Mouse (Mus musculus) lung, postnatal 10 days (tissue): ENCODE data around the gene Gabrr3.

Experiments
- DNase-seq: peaks from one replicate; pipeline ENCODE4 v3.0.0; 2021

Gabrr3 gene

DNA sequence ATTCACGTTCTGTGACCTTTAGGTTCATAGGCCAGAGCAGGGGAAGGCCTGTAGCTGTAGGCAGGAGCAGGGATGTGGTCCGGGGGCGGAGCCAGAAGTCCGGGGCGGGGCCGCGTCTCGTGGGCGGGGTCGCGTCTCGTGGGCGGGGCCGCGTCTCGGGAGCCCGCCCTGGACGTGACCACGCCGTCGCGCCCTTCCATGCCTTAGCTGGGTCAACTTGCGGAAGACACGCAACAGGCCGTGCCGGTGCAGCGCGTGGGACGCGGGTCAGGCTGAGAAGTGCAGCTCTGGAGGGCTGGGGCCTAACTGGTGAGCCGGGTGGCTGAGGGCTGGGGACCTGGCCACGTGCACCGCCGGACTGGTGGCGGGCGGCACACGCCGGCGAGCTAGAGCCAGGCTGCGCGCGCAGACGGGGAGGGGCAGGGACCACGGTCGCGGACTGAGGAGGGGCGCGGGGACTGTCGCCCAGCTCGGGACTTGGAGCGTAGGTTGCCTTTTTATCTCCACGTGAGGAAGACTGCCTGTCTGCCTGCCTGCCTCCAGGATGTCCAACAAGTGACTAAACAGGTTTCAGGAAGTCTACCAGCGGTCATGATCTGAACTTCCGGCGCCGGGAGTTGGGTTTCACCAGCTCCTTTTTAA, 64.6 kb downstream of the Gabrr3 start, which contains the start of gene Riox2:
Riox2 (plus strand) TSS at position 139 of the 642 bp plus-strand sequence.
- DNase-seq: peak; percentile 85

DNA sequence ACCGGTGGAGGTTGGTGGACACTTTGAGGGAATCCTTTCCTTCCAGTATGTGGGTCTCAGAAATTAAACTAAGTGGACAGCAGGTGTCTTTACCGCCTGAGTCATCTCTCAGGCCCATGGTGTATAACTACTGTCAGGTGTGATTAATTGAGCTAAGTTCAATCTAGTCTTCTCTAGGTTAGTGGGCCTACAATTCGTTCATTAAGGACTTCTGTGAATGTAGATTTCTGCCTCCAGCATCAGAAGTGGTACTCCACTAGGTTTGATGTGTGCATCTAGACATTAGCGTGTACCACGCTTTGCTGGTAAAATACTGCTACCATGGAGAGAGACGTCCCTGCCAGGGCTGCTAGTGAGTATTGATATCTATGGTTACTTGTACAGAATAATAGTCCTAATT, 65.4 kb downstream of the Gabrr3 start:
- DNase-seq: no peak

DNA sequence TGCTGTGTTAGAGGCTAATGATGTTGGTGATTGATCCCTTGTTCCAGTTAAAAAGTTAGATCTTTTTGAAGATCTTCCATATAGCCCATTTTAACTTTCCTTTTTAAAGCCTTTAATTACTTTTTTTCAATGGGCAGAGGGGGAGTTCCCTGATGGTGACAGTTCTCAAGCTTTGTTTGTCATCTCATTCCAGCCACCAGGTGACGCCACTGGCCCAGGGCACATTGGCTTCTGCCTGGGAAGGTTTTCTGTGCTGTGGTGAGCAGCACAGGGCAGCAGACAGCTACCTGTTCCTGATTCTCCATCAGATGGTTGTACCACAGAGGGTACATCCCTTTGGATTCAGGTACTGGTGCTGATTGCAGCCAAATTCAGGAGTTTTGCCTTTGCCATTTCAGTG, 67.7 kb downstream of the Gabrr3 start:
- DNase-seq: peak; percentile 81

DNA sequence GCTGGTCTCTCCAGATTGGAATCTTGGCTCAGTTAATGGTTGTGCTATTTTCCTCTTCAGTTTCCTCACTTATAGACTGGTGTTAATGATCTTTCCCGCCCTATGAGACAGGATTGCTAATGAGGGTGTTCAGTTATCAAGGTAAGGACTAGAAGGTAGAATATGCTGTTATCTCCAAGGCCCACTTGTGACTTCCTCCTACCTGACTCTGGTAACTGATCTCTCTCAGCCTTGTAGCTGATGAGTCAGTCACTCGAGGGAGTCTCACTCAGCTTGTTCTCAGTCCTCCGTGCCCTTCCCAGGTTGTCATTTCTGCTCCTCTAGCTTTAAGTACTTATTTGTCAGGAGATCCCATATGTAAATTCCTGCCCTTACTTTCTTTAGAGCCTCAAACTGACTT, 70.8 kb downstream of the Gabrr3 start:
- DNase-seq: no peak

DNA sequence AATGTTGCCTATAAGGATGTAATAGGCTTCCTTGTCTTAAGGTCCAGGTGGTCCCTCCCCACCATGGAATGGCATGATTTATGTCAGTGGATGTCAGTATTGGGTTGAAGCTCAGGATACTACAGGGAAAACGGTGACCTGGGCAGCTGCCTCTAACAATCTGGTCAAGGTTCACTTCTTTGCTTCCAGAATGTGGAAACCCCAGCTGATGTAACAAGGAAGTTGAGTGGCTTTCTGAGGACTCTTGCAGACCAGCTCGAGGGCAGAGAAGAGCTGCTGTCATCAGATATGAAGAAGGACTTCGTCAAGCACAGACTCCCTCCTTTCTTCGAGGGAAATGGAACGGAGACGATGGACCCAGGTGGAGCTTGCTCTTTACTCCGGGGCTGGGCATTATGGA, 80.1 kb downstream of the Gabrr3 start:
- no peak for DNase-seq

DNA sequence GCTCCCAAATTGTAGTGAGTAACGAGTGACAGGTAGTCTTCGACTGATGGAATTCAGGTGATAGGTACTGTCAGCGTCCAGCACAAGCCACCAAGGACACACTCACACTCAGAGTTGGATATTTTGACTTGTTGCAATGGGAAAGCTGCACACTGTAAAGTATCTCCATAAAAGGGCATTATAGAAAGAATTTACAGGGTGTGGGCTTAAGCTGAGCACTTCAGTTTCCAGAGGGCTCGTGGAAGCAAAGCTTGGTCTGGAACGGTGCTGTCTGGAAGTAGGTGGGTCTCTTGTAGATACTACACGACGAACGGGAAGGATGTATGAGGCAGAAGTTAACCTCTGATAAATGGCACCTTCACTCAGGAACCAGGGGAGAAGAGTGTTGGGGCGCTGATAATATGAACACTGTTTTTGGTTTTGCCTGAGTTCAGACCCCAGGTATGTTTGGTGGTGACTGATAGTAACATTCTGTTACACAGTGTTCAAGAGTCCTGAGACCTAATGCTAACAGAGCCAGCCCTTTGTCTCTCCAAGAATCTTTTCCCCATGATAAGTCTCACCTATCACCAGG, 80.9 kb downstream of the Gabrr3 start:
- no peak for DNase-seq

DNA sequence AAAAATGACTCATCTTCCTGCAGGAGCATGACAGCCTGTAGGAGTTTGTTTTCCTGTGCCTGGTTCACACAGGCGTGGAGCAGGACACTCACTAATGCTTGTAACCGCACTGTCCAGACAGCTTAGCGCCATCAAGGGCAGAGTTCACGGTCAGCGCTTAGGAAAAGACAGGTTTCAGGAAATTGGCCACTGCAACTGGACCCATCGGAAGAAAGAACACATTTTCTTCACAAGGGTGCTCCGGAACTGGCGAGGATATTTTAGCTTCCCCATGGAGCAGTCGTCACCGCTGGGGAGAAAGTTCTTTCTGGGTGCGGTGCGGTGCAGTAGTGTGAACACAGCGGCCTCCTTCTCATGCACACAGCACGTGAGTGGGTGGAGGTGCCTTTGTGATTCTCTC, 86.1 kb downstream of the Gabrr3 start:
- DNase-seq: no peak

DNA sequence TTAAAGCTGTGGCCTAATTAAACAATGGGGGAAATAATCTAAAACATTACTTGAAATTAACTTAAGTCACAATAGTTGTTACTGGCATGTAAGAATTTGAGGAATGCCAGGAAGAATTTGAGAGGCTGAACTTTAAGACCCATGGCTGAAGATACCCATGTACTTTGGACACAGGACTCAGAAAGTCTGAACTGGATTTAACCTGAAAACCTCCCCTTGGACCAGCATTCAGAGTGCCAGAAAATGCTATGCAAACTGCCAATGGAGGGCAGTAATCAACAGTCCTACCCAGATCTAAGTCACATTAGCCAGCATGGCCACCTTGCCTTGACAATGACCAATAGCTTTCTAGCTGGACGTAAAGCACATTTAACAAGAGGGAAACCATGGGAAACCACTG, 90.8 kb downstream of the Gabrr3 start:
- DNase-seq: no peak

GRCm38 (mm10) chr16:59499180-59499579, 92.0 kb downstream of the Gabrr3 start:
- DNase-seq: no peak

DNA sequence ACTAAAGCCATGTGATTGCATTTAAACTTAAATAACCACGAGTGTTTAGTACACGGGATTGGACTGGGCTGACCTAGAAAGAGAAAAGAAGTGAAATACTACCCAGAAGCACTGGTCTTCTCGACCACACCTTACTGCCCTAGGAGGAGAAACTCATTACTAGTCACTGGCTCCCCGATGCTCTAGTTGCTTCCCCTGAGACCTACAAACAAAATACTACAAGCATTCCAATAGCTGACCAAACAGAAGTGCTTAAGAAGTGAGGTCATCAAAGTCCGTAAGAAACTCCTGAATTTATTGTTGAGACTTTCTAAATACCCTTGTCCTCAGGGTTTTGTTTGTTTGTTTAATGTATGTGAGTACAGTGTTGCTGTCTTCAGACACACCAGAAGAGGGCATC, 102.7 kb downstream of the Gabrr3 start:
- no peak for DNase-seq
